Mouse (Mus musculus): Measurements from ENCODE around the gene Ncan.

- TF ChIP-seq CTCF (conservative IDR thresholded peaks at IDR 0.05; ENCODE audit: low read length) (no peak), POU5F1 (IDR thresholded peaks at IDR 0.05; ENCODE audit: borderline replicate concordance, low read length) (no peak), NANOG (IDR thresholded peaks at IDR 0.05; ENCODE audit: borderline replicate concordance, low read length) (no peak)
Observed at GRCm38 (mm10) chr8:70087237-70087636, 33.4 kb downstream of the Ncan start.

Measured in E14TG2a.4 (cell line).